Mouse (Mus musculus) heart, embryonic 14.5 days (tissue): Measurements from ENCODE around the gene She. TPM values are rescaled to one million over a fixed set of nuclear protein-coding genes. Genes with fewer than 3 reads are reported as not detected.

Source experiments
- ATAC-seq: fragments of 200-750 bp; cut with Nextera tagmentation; 2 replicates; pipeline ENCODE4 v1.8.0; 2017; ENCODE audit warnings: low read depth, moderate TSS enrichment; ENCODE audit not compliant: insufficient number of reproducible peaks, insufficient read depth, low FRiP score
- H3K27ac ChIP-seq, 2 experiments: fragments of 200-500 bp in 1 of 2; fragments of 300-500 bp in 1 of 2; sonication (generic) in 1 of 2; replicated peaks in 1 of 2; 2 replicates each; pipeline ENCODE4 v1.5.1; 2012 to 2014; ENCODE audit warnings: low read depth in 2 of 2, low read length in 2 of 2, control low read depth in 1 of 2, mild to moderate bottlenecking in 1 of 2, mixed read lengths in 1 of 2; ENCODE audit not compliant: control insufficient read depth in 1 of 2, insufficient read depth in 1 of 2
- H3K27me3 ChIP-seq: fragments of 300-500 bp; sonication (generic); 2 replicates; pipeline ENCODE4 v1.6.1; 2014; ENCODE audit warnings: mild to moderate bottlenecking, low read length, control low read depth; ENCODE audit not compliant: control insufficient read depth, insufficient read depth
- H3K36me3 ChIP-seq: fragments of 300-500 bp; sonication (generic); 2 replicates; pipeline ENCODE4 v1.6.1; 2014; ENCODE audit warnings: mild to moderate bottlenecking, control low read depth, low read length, mixed read lengths; ENCODE audit not compliant: control insufficient read depth, insufficient read depth
- H3K4me1 ChIP-seq, 2 experiments: fragments of 200-500 bp in 1 of 2; fragments of 300-500 bp in 1 of 2; sonication (generic) in 1 of 2; 2 replicates each; pipeline ENCODE4 v1.6.1; 2012 to 2014; ENCODE audit warnings: low read length in 2 of 2, control low read depth in 1 of 2, mixed read lengths in 1 of 2; ENCODE audit not compliant: control insufficient read depth in 2 of 2, insufficient read depth in 2 of 2
- H3K4me2 ChIP-seq: fragments of 300-500 bp; sonication (generic); 2 replicates; pipeline ENCODE4 v1.6.1; 2014; ENCODE audit warnings: mild to moderate bottlenecking, low read length
- H3K4me3 ChIP-seq, 2 experiments: fragments of 200-500 bp in 1 of 2; fragments of 300-500 bp in 1 of 2; sonication (generic) in 1 of 2; 2 replicates each; pipeline ENCODE4 v1.5.1; 2012 to 2014; ENCODE audit warnings: low read length in 2 of 2, mild to moderate bottlenecking in 2 of 2, control low read depth in 1 of 2, low read depth in 1 of 2, moderate library complexity in 1 of 2; ENCODE audit not compliant: control insufficient read depth in 1 of 2, insufficient read depth in 1 of 2
- H3K9ac ChIP-seq: fragments of 300-500 bp; sonication (generic); 2 replicates; pipeline ENCODE4 v1.6.1; 2014; ENCODE audit warnings: mild to moderate bottlenecking, low read length
- H3K9me3 ChIP-seq: fragments of 300-500 bp; sonication (generic); 2 replicates; pipeline ENCODE4 v1.6.1; 2016; ENCODE audit warnings: low read length, control low read depth; ENCODE audit not compliant: control insufficient read depth
- WGBS: fragments of 180-500 bp; shearing (Covaris S2); extraction: QIAGEN DNeasy Blood & Tissue Kit; methylation state at CpG from one replicate; pipeline ENCODE4 v1.1.7; 2014; 5-methylcytosine and 5-hydroxymethylcytosine counted together
- polyA plus RNA-seq: library from polyadenylated mRNA; unstranded; fragments of >200 nt; fragmentation: Nextera tagmentation; extraction: Ambion mirVana; gene quantifications from 2 replicates; pipeline ENCODE4 v1.2.1, GENCODE M21; 2014

Gene She
- polyA plus RNA-seq, 1 experiment from 2014 or later = 9.0 TPM

GRCm38 (mm10) chr3:89869556-89869955 lies 38.4 kb downstream of the She start:
- WGBS = 66% methylated on average over 9 of the region's 9 CpGs
- no peak overlapping the region for H3K4me2 ChIP-seq
- H3K36me3 ChIP-seq = no peaks in the 10 kb centered on the region

GRCm38 (mm10) chr3:89870472-89871271 lies 39.5 kb downstream of the She start:
- 78% methylated on average over 22 of the region's 22 CpGs for WGBS
- H3K4me1 ChIP-seq = peaks cover 14 to 16% of the 10 kb centered on the region in 2 experiments
- H3K9me3 ChIP-seq = 0 out of 2 replicates have a peak, but pooled peaks cover 6% of the 10 kb centered on the region
- H3K36me3 ChIP-seq = no peaks in the 10 kb centered on the region
- H3K4me3 ChIP-seq = no peak overlapping the region
- ATAC-seq = no peak
- H3K27ac ChIP-seq = no peak overlapping the region
- no peak overlapping the region for H3K4me2 ChIP-seq
- H3K9ac ChIP-seq = no peak overlapping the region
- H3K27me3 ChIP-seq = no peaks in the 10 kb centered on the region

More at GRCm38 (mm10) chr3:89869556-89869955, 38.4 kb downstream of the She start:
- peaks cover 16 to 19% of the 10 kb centered on the region in 2 experiments for H3K4me1 ChIP-seq
- H3K27ac ChIP-seq = no peak overlapping the region
- no peak overlapping the region for H3K4me3 ChIP-seq
- no peak for ATAC-seq
- H3K9ac ChIP-seq = no peak overlapping the region
- H3K27me3 ChIP-seq = no peaks in the 10 kb centered on the region
- H3K9me3 ChIP-seq = 0 out of 2 replicates have a peak, but pooled peaks cover 6% of the 10 kb centered on the region

GRCm38 (mm10) chr3:89871339-89871914 lies 40.3 kb downstream of the She start:
- Histone ChIP-seq H3K9ac (no peak overlapping the region), H3K36me3 (no peaks in the 10 kb centered on the region), H3K4me2 (no peak overlapping the region), H3K9me3 (0 out of 2 replicates have a peak, but pooled peaks cover 6% of the 10 kb centered on the region), H3K4me3 (no peak overlapping the region), H3K27ac (no peak overlapping the region), H3K27me3 (no peaks in the 10 kb centered on the region), H3K4me1 (peaks cover 14 to 16% of the 10 kb centered on the region in 2 experiments)
- 73% methylated on average over 8 of the region's 8 CpGs for WGBS
- no peak for ATAC-seq

- no peak for ATAC-seq
- 0 out of 2 replicates have a peak, but pooled peaks cover 6% of the 10 kb centered on the region for H3K9me3 ChIP-seq
- H3K27ac ChIP-seq = no peak overlapping the region
- no peaks in the 10 kb centered on the region for H3K27me3 ChIP-seq
- no peak overlapping the region for H3K4me2 ChIP-seq
- 63% methylated on average over 7 of the region's 7 CpGs for WGBS
- peaks cover 14 to 16% of the 10 kb centered on the region in 2 experiments for H3K4me1 ChIP-seq
- H3K4me3 ChIP-seq = no peak overlapping the region
- H3K36me3 ChIP-seq = no peaks in the 10 kb centered on the region
- no peak overlapping the region for H3K9ac ChIP-seq
These were observed 41.0 kb downstream of the She start for GRCm38 (mm10) chr3:89872209-89872608.

GRCm38 (mm10) chr3:89872684-89873083 lies 41.5 kb downstream of the She start:
- H3K9me3 ChIP-seq = 0 out of 2 replicates have a peak, but pooled peaks cover 6% of the 10 kb centered on the region
- H3K4me1 ChIP-seq = peaks cover 14 to 16% of the 10 kb centered on the region in 2 experiments
- H3K9ac ChIP-seq = no peak overlapping the region
- H3K4me2 ChIP-seq = no peak overlapping the region
- 60% methylated on average over 6 of the region's 6 CpGs for whole genome bisulfite sequencing
- no peaks in the 10 kb centered on the region for H3K36me3 ChIP-seq
- no peak for ATAC-seq
- no peak overlapping the region for H3K4me3 ChIP-seq
- H3K27ac ChIP-seq = no peak overlapping the region
- H3K27me3 ChIP-seq = no peaks in the 10 kb centered on the region

- no peak for ATAC-seq
- H3K36me3 ChIP-seq = no peaks in the 10 kb centered on the region
- H3K4me3 ChIP-seq = no peak overlapping the region
- no peak overlapping the region for H3K4me2 ChIP-seq
- H3K4me1 ChIP-seq = peaks cover 5 to 6% of the 10 kb centered on the region in 2 experiments
- WGBS = 76% methylated on average over 5 of the region's 5 CpGs
- H3K27ac ChIP-seq = no peak overlapping the region
- H3K9ac ChIP-seq = no peak overlapping the region
- H3K9me3 ChIP-seq = 0 out of 2 replicates have a peak, but pooled peaks cover 6% of the 10 kb centered on the region
- H3K27me3 ChIP-seq = no peaks in the 10 kb centered on the region
These were observed 42.9 kb downstream of the She start for GRCm38 (mm10) chr3:89874076-89874475.

GRCm38 (mm10) chr3:89875021-89875420 lies 43.9 kb downstream of the She start:
- H3K4me2 ChIP-seq = no peak overlapping the region
- no peak overlapping the region for H3K9ac ChIP-seq
- 76% methylated on average over 9 of the region's 9 CpGs for WGBS
- no peaks in the 10 kb centered on the region for H3K27me3 ChIP-seq
- 0 out of 2 replicates have a peak, but pooled peaks cover 6% of the 10 kb centered on the region for H3K9me3 ChIP-seq
- no peak for ATAC-seq
- H3K27ac ChIP-seq = no peak overlapping the region
- no peaks in the 10 kb centered on the region for H3K36me3 ChIP-seq
- H3K4me1 ChIP-seq = no peaks in the 10 kb centered on the region; a peak in 1 of 4 replicates
- no peak overlapping the region for H3K4me3 ChIP-seq
